Mouse (Mus musculus) ES-E14 (cell line): ENCODE data around the gene Cyb561.

Experiments
- CHD2 ChIP-seq: IDR thresholded peaks from 2 replicates; pipeline ENCODE4 v1.6.1; 2014; ENCODE audit warnings: mild to moderate bottlenecking, low read depth, low read length, inconsistent platforms
- HCFC1 ChIP-seq: IDR thresholded peaks from 2 replicates; pipeline ENCODE4 v1.6.1; 2012; ENCODE audit warnings: low read length, inconsistent platforms, borderline replicate concordance; ENCODE audit not compliant: insufficient read depth
- MAFK ChIP-seq: IDR thresholded peaks from 2 replicates; pipeline ENCODE4 v1.6.1; 2014; ENCODE audit warnings: mild to moderate bottlenecking, low read depth, low read length, inconsistent platforms; ENCODE audit not compliant: insufficient read depth
- ZNF384 ChIP-seq: IDR thresholded peaks from 2 replicates; pipeline ENCODE4 v1.6.1; 2012; ENCODE audit warnings: low read depth, low read length, inconsistent platforms

GRCm38 (mm10) chr11:105936974-105937373 is 16.2 kb downstream of the Cyb561 start:
- TF ChIP-seq HCFC1: no peak
- no peak for TF ChIP-seq ZNF384
- TF ChIP-seq MAFK: no peak
- no peak for TF ChIP-seq CHD2
